Comparison of ENCODE assay signal across 22 mouse cellular contexts in genomic region chr8:96429708-96430107, GRCm38 (mm10).
DNase-seq lines count a peak whose midpoint lies in the region; ATAC-seq and TF ChIP-seq lines count a peak whose summit lies in the region.
"Had no signal": no experiment of that assay in that cellular context is flagged by ENCODE, and none has a peak within 500 bp of the region (broad histone marks: within the 10 kb centered on the region; RNA-seq: fewer than 3 reads in every experiment).

No protein-coding gene starts in this region.

- no peak overlapping the region for H3K9ac ChIP-seq in forebrain, postnatal 0 days
- H3K9ac ChIP-seq in forebrain, embryonic 16.5 days (replicated peaks; ENCODE audit: low read depth, low read length): no peak overlapping the region
- H3K9ac ChIP-seq in midbrain, postnatal 0 days (replicated peaks; ENCODE audit: low read length, poor library complexity, severe bottlenecking): no peak overlapping the region
- no peak overlapping the region for H3K9ac ChIP-seq in midbrain, embryonic 11.5 days (ENCODE audit: low read length)
- H3K9ac ChIP-seq: heart, embryonic 12.5 days; liver, postnatal 0 days; neural tube, embryonic 12.5 days had no signal

- TF ChIP-seq CTCF in forebrain, postnatal 0 days (IDR thresholded peaks at IDR 0.05; ENCODE audit: low read depth): peak; percentile 66
- peak; percentile 73 for TF ChIP-seq CTCF in midbrain, postnatal 0 days (IDR thresholded peaks at IDR 0.05)

- H3K4me1 ChIP-seq in forebrain, postnatal 0 days (ENCODE audit: insufficient read depth): no peaks in the 10 kb centered on the region
- H3K4me1 ChIP-seq in forebrain, embryonic 16.5 days (replicated peaks; ENCODE audit: control insufficient read depth, insufficient read depth, low read length): no peaks in the 10 kb centered on the region
- no peaks in the 10 kb centered on the region for H3K4me1 ChIP-seq in midbrain, postnatal 0 days (ENCODE audit: insufficient read depth, low read length)
- no peaks in the 10 kb centered on the region for H3K4me1 ChIP-seq in midbrain, embryonic 11.5 days (ENCODE audit: control insufficient read depth, insufficient read depth, low read length)
- H3K4me1 ChIP-seq: heart, embryonic 12.5 days; limb, embryonic 10.5 days; neural tube, embryonic 12.5 days had no signal

- no peak overlapping the region for H3K4me3 ChIP-seq in forebrain, postnatal 0 days (ENCODE audit: low read depth, low read length)
- no peak overlapping the region for H3K4me3 ChIP-seq in forebrain, embryonic 16.5 days (replicated peaks; ENCODE audit: low read length)
- no peak overlapping the region for H3K4me3 ChIP-seq in midbrain, postnatal 0 days (ENCODE audit: low read depth, low read length)
- H3K4me3 ChIP-seq in midbrain, embryonic 11.5 days (ENCODE audit: low read depth, low read length): no peak overlapping the region
- H3K4me3 ChIP-seq: erythroblast, embryonic 14.5 days; heart, embryonic 12.5 days; limb, embryonic 10.5 days; neural tube, embryonic 12.5 days had no signal

- 35% methylated on average over 1 of the region's 1 CpGs for WGBS in forebrain, postnatal 0 days
- 52% methylated on average over 1 of the region's 1 CpGs for WGBS in forebrain, embryonic 16.5 days
- WGBS in midbrain, postnatal 0 days: 41% methylated on average over 1 of the region's 1 CpGs
- WGBS in midbrain, embryonic 11.5 days: 58% methylated on average over 1 of the region's 1 CpGs

- no peak overlapping the region for H3K4me2 ChIP-seq in forebrain, postnatal 0 days (ENCODE audit: low read depth)
- H3K4me2 ChIP-seq in forebrain, embryonic 16.5 days (ENCODE audit: low read length): no peak overlapping the region
- H3K4me2 ChIP-seq in midbrain, postnatal 0 days (ENCODE audit: low read depth, low read length, poor library complexity, severe bottlenecking): no peak overlapping the region
- H3K4me2 ChIP-seq in midbrain, embryonic 11.5 days: no peak overlapping the region
- H3K4me2 ChIP-seq: heart, embryonic 12.5 days; neural tube, embryonic 12.5 days had no signal

- H3K27ac ChIP-seq in forebrain, postnatal 0 days (ENCODE audit: low read depth, low read length): no peak overlapping the region
- H3K27ac ChIP-seq in forebrain, embryonic 16.5 days (ENCODE audit: low read length): no peak overlapping the region
- H3K27ac ChIP-seq in midbrain, postnatal 0 days (ENCODE audit: low read depth, low read length): no peak overlapping the region
- H3K27ac ChIP-seq in midbrain, embryonic 11.5 days (ENCODE audit: low read depth, low read length): no peak overlapping the region
- H3K27ac ChIP-seq: limb, embryonic 10.5 days; neural tube, embryonic 12.5 days had no signal

- H3K36me3 ChIP-seq in forebrain, postnatal 0 days (ENCODE audit: insufficient read depth): no peaks in the 10 kb centered on the region
- no peaks in the 10 kb centered on the region for H3K36me3 ChIP-seq in forebrain, embryonic 16.5 days (ENCODE audit: control insufficient read depth, insufficient read depth)
- H3K36me3 ChIP-seq in midbrain, postnatal 0 days (ENCODE audit: insufficient read depth, low read length): no peaks in the 10 kb centered on the region
- H3K36me3 ChIP-seq in midbrain, embryonic 11.5 days (ENCODE audit: control insufficient read depth, insufficient read depth, low read length): no peaks in the 10 kb centered on the region
- H3K36me3 ChIP-seq: heart, embryonic 12.5 days; limb, embryonic 10.5 days; neural tube, embryonic 12.5 days had no signal

- DNase-seq in forebrain, postnatal 0 days: peak; percentile 65
- DNase-seq in layer of hippocampus, adult 11-12 months (ENCODE audit: low spot score): peak; percentile 4
- DNase-seq in layer of hippocampus, postnatal 14 days (ENCODE audit: low spot score in 2 of 2): no peak
- peak; percentile 63 for DNase-seq in midbrain, postnatal 0 days (ENCODE audit: low spot score)
- no peak for DNase-seq in midbrain, embryonic 11.5 days (ENCODE audit: low spot score, missing footprints)
- DNase-seq in telencephalon, adult 2 months (ENCODE audit: low read depth, low spot score): peak; percentile 15
- no peak for DNase-seq in adipocyte (ENCODE audit: low spot score)
- DNase-seq: adrenal gland, adult 2 months; cerebellum, adult 9-11 months; gastrocnemius, postnatal 10 days; heart, postnatal 36 days; kidney, adult 8-10 months; kidney, postnatal 25 days; layer of hippocampus, adult 9-11 months; liver, postnatal 0 days; lung, postnatal 14 days had no signal

- H3K9me3 ChIP-seq in forebrain, postnatal 0 days (ENCODE audit: low read length): no peaks in the 10 kb centered on the region
- H3K9me3 ChIP-seq in forebrain, embryonic 16.5 days (ENCODE audit: control insufficient read depth, low read length): no peaks in the 10 kb centered on the region
- H3K9me3 ChIP-seq in midbrain, postnatal 0 days (ENCODE audit: low read length): no peaks in the 10 kb centered on the region
- no peaks in the 10 kb centered on the region for H3K9me3 ChIP-seq in midbrain, embryonic 11.5 days (ENCODE audit: control insufficient read depth, low read length)
- H3K9me3 ChIP-seq: heart, embryonic 12.5 days; limb, embryonic 10.5 days; neural tube, embryonic 12.5 days had no signal

- H3K27me3 ChIP-seq in forebrain, postnatal 0 days (ENCODE audit: insufficient read depth, low read length): no peaks in the 10 kb centered on the region
- H3K27me3 ChIP-seq in forebrain, embryonic 16.5 days (replicated peaks; ENCODE audit: control insufficient read depth, insufficient read depth, low read length): no peaks in the 10 kb centered on the region
- no peaks in the 10 kb centered on the region for H3K27me3 ChIP-seq in midbrain, postnatal 0 days (ENCODE audit: insufficient read depth, low read length)
- H3K27me3 ChIP-seq in midbrain, embryonic 11.5 days (ENCODE audit: control insufficient read depth, insufficient read depth, low read length): no peaks in the 10 kb centered on the region
- H3K27me3 ChIP-seq: heart, embryonic 12.5 days; neural tube, embryonic 12.5 days had no signal

- 0 out of 2 replicates have a peak, but pooled peaks have one; percentile 32 for ATAC-seq in forebrain, postnatal 0 days
- no peak for ATAC-seq in forebrain, embryonic 16.5 days
- no peak for ATAC-seq in midbrain, postnatal 0 days (ENCODE audit: low FRiP score)
- no peak for ATAC-seq in midbrain, embryonic 11.5 days (ENCODE audit: low FRiP score)
- ATAC-seq: inflammation-experienced regulatory T-cells, adult 6 months; liver, postnatal 0 days had no signal

Comparison
In these comparisons a context has a peak if more than half of its experiments do, and no peak if none do; other contexts are left out.
1. DNase-seq: peak in forebrain, postnatal 0 days (single experiment), layer of hippocampus, adult 11-12 months (single experiment), midbrain, postnatal 0 days (single experiment) and telencephalon, adult 2 months (single experiment); none in layer of hippocampus, postnatal 14 days (0 of 2), midbrain, embryonic 11.5 days (single experiment) and adipocyte (single experiment).